Mouse (Mus musculus): Measurements from ENCODE around the gene Nfya. TPM values are rescaled to one million over a fixed set of nuclear protein-coding genes. Genes with fewer than 3 reads are reported as not detected.
A peak's percentile ranks its signal among the peaks of the same experiment; 100 is the strongest.

The Nfya gene
- polyA plus RNA-seq, 1 experiment from 2014 or later, result 9.0 TPM

- Histone ChIP-seq H3K36me3 (ENCODE audit: control insufficient read depth, insufficient read depth) (no peaks in the 10 kb centered on the region), H3K4me2 (ENCODE audit: low read depth, low read length) (peak overlapping the region; percentile 26; the same call in 1 of the 2 replicates), H3K27me3 (ENCODE audit: control insufficient read depth, insufficient read depth, low read length) (no peaks in the 10 kb centered on the region), H3K27ac (ENCODE audit: low read length) (peak overlapping the region; percentile 98), H3K9me3 (replicated peaks; ENCODE audit: control insufficient read depth, low read length) (no peaks in the 10 kb centered on the region), H3K9ac (ENCODE audit: low read length) (peak overlapping the region; percentile 33; the same call in 1 of the 2 replicates), H3K4me3 (ENCODE audit: low read length) (no peak overlapping the region), H3K4me1 (ENCODE audit: control insufficient read depth, insufficient read depth, low read length) (peaks cover 50% of the 10 kb centered on the region)
- no peak for ATAC-seq (replicated peaks; ENCODE audit: extremely low read depth, insufficient read depth, low FRiP score)
- 65% methylated on average over 20 of the region's 20 CpGs for WGBS
These were observed 23.4 kb upstream of the Nfya start for GRCm38 (mm10) chr17:48433006-48433655.

- ATAC-seq (replicated peaks; ENCODE audit: extremely low read depth, insufficient read depth, low FRiP score), result peak; percentile 77
- peak within 1 kb of the TSS; percentile 54 for H3K4me3 ChIP-seq (ENCODE audit: low read length)
- H3K9ac ChIP-seq (ENCODE audit: low read length), result peak within 1 kb of the TSS; percentile 87
- no peaks in the 10 kb centered on the region for H3K27me3 ChIP-seq (ENCODE audit: control insufficient read depth, insufficient read depth, low read length)
- peak within 1 kb of the TSS; percentile 77 for H3K4me2 ChIP-seq (ENCODE audit: low read depth, low read length)
- peaks cover 51% of the 10 kb centered on the region for H3K4me1 ChIP-seq (ENCODE audit: control insufficient read depth, insufficient read depth, low read length)
- 24% methylated on average over 16 of the region's 16 CpGs for WGBS
- no peaks in the 10 kb centered on the region for H3K36me3 ChIP-seq (ENCODE audit: control insufficient read depth, insufficient read depth)
- no peaks in the 10 kb centered on the region for H3K9me3 ChIP-seq (replicated peaks; ENCODE audit: control insufficient read depth, low read length)
- peak within 1 kb of the TSS; percentile 98 for H3K27ac ChIP-seq (ENCODE audit: low read length)
These were observed 22.7 kb upstream of the Nfya start, which contains the start of gene Apobec2 for GRCm38 (mm10) chr17:48432158-48432980. Gene Apobec2, minus strand, starts transcription at chr17:48432930.

- Histone ChIP-seq H3K36me3 (ENCODE audit: control insufficient read depth, insufficient read depth) (no peaks in the 10 kb centered on the region), H3K4me1 (ENCODE audit: control insufficient read depth, insufficient read depth, low read length) (peaks cover 50% of the 10 kb centered on the region), H3K27ac (ENCODE audit: low read length) (peak overlapping the region; percentile 98), H3K9ac (ENCODE audit: low read length) (peak overlapping the region; percentile 87), H3K4me2 (ENCODE audit: low read depth, low read length) (peak overlapping the region; percentile 77), H3K27me3 (ENCODE audit: control insufficient read depth, insufficient read depth, low read length) (no peaks in the 10 kb centered on the region), H3K4me3 (ENCODE audit: low read length) (peak overlapping the region; percentile 54), H3K9me3 (replicated peaks; ENCODE audit: control insufficient read depth, low read length) (no peaks in the 10 kb centered on the region)
- WGBS, result 38% methylated on average over 5 of the region's 5 CpGs
- ATAC-seq (replicated peaks; ENCODE audit: extremely low read depth, insufficient read depth, low FRiP score), result no peak
These were observed 21.3 kb upstream of the Nfya start for GRCm38 (mm10) chr17:48431054-48431453.

GRCm38 (mm10) chr17:48430394-48430793 is 20.7 kb upstream of the Nfya start:
- peak overlapping the region; percentile 54 for H3K4me3 ChIP-seq (ENCODE audit: low read length)
- peak overlapping the region; percentile 39 for H3K9ac ChIP-seq (ENCODE audit: low read length)
- peaks cover 52% of the 10 kb centered on the region for H3K4me1 ChIP-seq (ENCODE audit: control insufficient read depth, insufficient read depth, low read length)
- peak overlapping the region; percentile 77 for H3K4me2 ChIP-seq (ENCODE audit: low read depth, low read length)
- H3K27ac ChIP-seq (ENCODE audit: low read length), result peak overlapping the region; percentile 98
- H3K9me3 ChIP-seq (replicated peaks; ENCODE audit: control insufficient read depth, low read length), result no peaks in the 10 kb centered on the region
- ATAC-seq (replicated peaks; ENCODE audit: extremely low read depth, insufficient read depth, low FRiP score), result peak; percentile 46; the same call in 1 of the 2 replicates
- no peaks in the 10 kb centered on the region for H3K27me3 ChIP-seq (ENCODE audit: control insufficient read depth, insufficient read depth, low read length)
- no peaks in the 10 kb centered on the region for H3K36me3 ChIP-seq (ENCODE audit: control insufficient read depth, insufficient read depth)
- WGBS, result 8% methylated on average over 5 of the region's 5 CpGs

GRCm38 (mm10) chr17:48427852-48428530 is 18.3 kb upstream of the Nfya start:
- Histone ChIP-seq H3K9me3 (replicated peaks; ENCODE audit: control insufficient read depth, low read length) (no peaks in the 10 kb centered on the region), H3K4me2 (ENCODE audit: low read depth, low read length) (peak overlapping the region; percentile 77), H3K27ac (ENCODE audit: low read length) (peak overlapping the region; percentile 76), H3K27me3 (ENCODE audit: control insufficient read depth, insufficient read depth, low read length) (no peaks in the 10 kb centered on the region), H3K36me3 (ENCODE audit: control insufficient read depth, insufficient read depth) (peaks cover 3% of the 10 kb centered on the region; the same call in 1 of the 2 replicates), H3K4me3 (ENCODE audit: low read length) (peak overlapping the region; percentile 24; the same call in 1 of the 2 replicates), H3K9ac (ENCODE audit: low read length) (peak overlapping the region; percentile 60), H3K4me1 (ENCODE audit: control insufficient read depth, insufficient read depth, low read length) (peaks cover 59% of the 10 kb centered on the region)
- ATAC-seq (replicated peaks; ENCODE audit: extremely low read depth, insufficient read depth, low FRiP score), result no peak
- 48% methylated on average over 11 of the region's 11 CpGs for WGBS

GRCm38 (mm10) chr17:48426991-48427750 is 17.5 kb upstream of the Nfya start:
- ATAC-seq (replicated peaks; ENCODE audit: extremely low read depth, insufficient read depth, low FRiP score), result no peak
- H3K4me1 ChIP-seq (ENCODE audit: control insufficient read depth, insufficient read depth, low read length), result peaks cover 53% of the 10 kb centered on the region
- no peaks in the 10 kb centered on the region for H3K9me3 ChIP-seq (replicated peaks; ENCODE audit: control insufficient read depth, low read length)
- peak overlapping the region; percentile 2; the same call in 1 of the 2 replicates for H3K4me3 ChIP-seq (ENCODE audit: low read length)
- H3K4me2 ChIP-seq (ENCODE audit: low read depth, low read length), result peak overlapping the region; percentile 55
- H3K9ac ChIP-seq (ENCODE audit: low read length), result peak overlapping the region; percentile 59
- peaks cover 11% of the 10 kb centered on the region for H3K36me3 ChIP-seq (ENCODE audit: control insufficient read depth, insufficient read depth)
- 34% methylated on average over 13 of the region's 13 CpGs for WGBS
- H3K27me3 ChIP-seq (ENCODE audit: control insufficient read depth, insufficient read depth, low read length), result no peaks in the 10 kb centered on the region
- H3K27ac ChIP-seq (ENCODE audit: low read length), result peak overlapping the region; percentile 76

- peak overlapping the region; percentile 51 for H3K4me2 ChIP-seq (ENCODE audit: low read depth, low read length)
- 0 out of 2 replicates have a peak, but pooled peaks have one; percentile 42 for ATAC-seq (replicated peaks; ENCODE audit: extremely low read depth, insufficient read depth, low FRiP score)
- H3K27me3 ChIP-seq (ENCODE audit: control insufficient read depth, insufficient read depth, low read length), result no peaks in the 10 kb centered on the region
- H3K9me3 ChIP-seq (replicated peaks; ENCODE audit: control insufficient read depth, low read length), result no peaks in the 10 kb centered on the region
- peak overlapping the region; percentile 36; the same call in 1 of the 2 replicates for H3K9ac ChIP-seq (ENCODE audit: low read length)
- peaks cover 19% of the 10 kb centered on the region for H3K36me3 ChIP-seq (ENCODE audit: control insufficient read depth, insufficient read depth)
- H3K4me1 ChIP-seq (ENCODE audit: control insufficient read depth, insufficient read depth, low read length), result peaks cover 53% of the 10 kb centered on the region
- WGBS, result 17% methylated on average over 9 of the region's 9 CpGs
- peak overlapping the region; percentile 79 for H3K27ac ChIP-seq (ENCODE audit: low read length)
- H3K4me3 ChIP-seq (ENCODE audit: low read length), result peak overlapping the region; percentile 4; the same call in 1 of the 2 replicates
These were observed 16.3 kb upstream of the Nfya start for GRCm38 (mm10) chr17:48425823-48426612.

- Histone ChIP-seq H3K27ac (ENCODE audit: low read length) (no peak overlapping the region), H3K4me1 (ENCODE audit: control insufficient read depth, insufficient read depth, low read length) (peaks cover 47% of the 10 kb centered on the region), H3K9ac (ENCODE audit: low read length) (no peak overlapping the region), H3K36me3 (ENCODE audit: control insufficient read depth, insufficient read depth) (peaks cover 28% of the 10 kb centered on the region), H3K27me3 (ENCODE audit: control insufficient read depth, insufficient read depth, low read length) (no peaks in the 10 kb centered on the region), H3K9me3 (replicated peaks; ENCODE audit: control insufficient read depth, low read length) (no peaks in the 10 kb centered on the region), H3K4me2 (ENCODE audit: low read depth, low read length) (no peak overlapping the region), H3K4me3 (ENCODE audit: low read length) (no peak overlapping the region)
- 85% methylated on average over 9 of the region's 9 CpGs for WGBS
- no peak for ATAC-seq (replicated peaks; ENCODE audit: extremely low read depth, insufficient read depth, low FRiP score)
These were observed 14.5 kb upstream of the Nfya start for GRCm38 (mm10) chr17:48424237-48424636.

Measured in heart, embryonic 16.5 days (tissue).